Mouse (Mus musculus) heart, adult 10 weeks (tissue): ENCODE data around the gene Themis2. TPM values are rescaled to one million over a fixed set of nuclear protein-coding genes. Genes with fewer than 3 reads are reported as not detected.

Source experiments
- polyA plus RNA-seq: library from polyadenylated mRNA; stranded (reverse); fragments of 350-450 nt; fragmentation: Illumina TruSeq; extraction: RNeasy Lipid Tissue Mini Kit (QIAGEN cat#74804); gene quantifications from one replicate; pipeline ENCODE4 v1.2.3, GENCODE M21; 2014; ENCODE audit warnings: low read depth, low replicate concordance

The Themis2 gene
- polyA plus RNA-seq: 2.4 TPM

GRCm38 (mm10) chr4:132796196-132796886 is at the start of gene Themis2:
Gene Themis2, minus strand, starts transcription at chr4:132796387.

GRCm38 (mm10) chr4:132842970-132843704 is 47.0 kb upstream of the Themis2 start, which contains the start of gene Ppp1r8:
Gene Ppp1r8, minus strand, starts transcription at chr4:132843169.

GRCm38 (mm10) chr4:132767914-132768876 is 28.0 kb downstream of the Themis2 start, which contains the start of gene Rpa2:
Gene Rpa2, plus strand, starts transcription at chr4:132768332.

GRCm38 (mm10) chr4:132756974-132757373 is 39.2 kb downstream of the Themis2 start, which contains the start of gene Smpdl3b:
Gene Smpdl3b, minus strand, starts transcription at chr4:132757252.

GRCm38 (mm10) chr4:132732148-132732684 is 64.0 kb downstream of the Themis2 start, which contains the start of gene Xkr8:
Gene Xkr8, minus strand, starts transcription at chr4:132732546.

Other genes starting within 250 kb of the Themis2 start
- 1.5 TPM for gene Ptafr, start 232.3 kb downstream of the Themis2 start, polyA plus RNA-seq
- gene Eya3, start 157.4 kb downstream of the Themis2 start, polyA plus RNA-seq: 25.5 TPM
- gene Xkr8, start 63.8 kb downstream of the Themis2 start, polyA plus RNA-seq: 1.7 TPM
- 1.1 TPM for gene Smpdl3b, start 39.1 kb downstream of the Themis2 start, polyA plus RNA-seq
- 18.4 TPM for gene Rpa2, start 28.1 kb downstream of the Themis2 start, polyA plus RNA-seq
- gene Ppp1r8, start 46.8 kb upstream of the Themis2 start, polyA plus RNA-seq: 27.0 TPM
- gene Stx12, start 88.1 kb upstream of the Themis2 start, polyA plus RNA-seq: 44.1 TPM
- 28.5 TPM for gene Fam76a, start 126.2 kb upstream of the Themis2 start, polyA plus RNA-seq
- 0.29 TPM for gene Fgr, start 177.7 kb upstream of the Themis2 start, polyA plus RNA-seq
- 21.5 TPM for gene Ahdc1, start 214.9 kb upstream of the Themis2 start, polyA plus RNA-seq